Mouse (Mus musculus): ENCODE results near the gene Ceacam5.

Ceacam5 gene

DNA sequence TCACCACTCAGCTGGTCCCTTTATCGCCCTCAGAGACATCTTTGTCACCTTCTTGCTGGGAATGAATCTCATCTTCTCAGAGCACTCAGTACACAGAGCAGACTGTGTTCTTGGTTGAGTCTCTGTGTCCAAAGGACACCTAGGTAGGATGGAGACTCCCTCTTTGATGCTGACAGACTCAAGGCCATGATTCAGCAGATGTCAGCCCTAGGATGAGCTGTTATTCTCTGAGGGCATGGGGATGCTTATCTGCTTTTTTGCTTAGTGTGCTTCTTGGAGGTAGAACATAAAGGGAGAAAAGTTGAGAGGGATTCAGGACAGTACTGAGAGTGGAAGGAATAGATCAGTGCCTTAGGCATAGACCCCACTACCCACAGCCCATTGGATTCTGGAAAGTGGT lies at the start of gene Ceacam5:
Ceacam5 (plus strand) TSS at position 301 of the 400 bp plus-strand sequence.
- no peak for DNase-seq (ENCODE audit: low spot score in 2 of 2)

Data from left cerebral cortex, adult 9 months (tissue).